Mouse (Mus musculus): ENCODE measurements around the gene Znhit1. TPM values are rescaled to one million over a fixed set of nuclear protein-coding genes. Genes with fewer than 3 reads are reported as not detected.
A peak's percentile ranks its signal among the peaks of the same experiment; 100 is the strongest.

Gene Znhit1
- 10 to 100 TPM; 57.2 to 67.0 TPM for total RNA-seq (2021)

DNA sequence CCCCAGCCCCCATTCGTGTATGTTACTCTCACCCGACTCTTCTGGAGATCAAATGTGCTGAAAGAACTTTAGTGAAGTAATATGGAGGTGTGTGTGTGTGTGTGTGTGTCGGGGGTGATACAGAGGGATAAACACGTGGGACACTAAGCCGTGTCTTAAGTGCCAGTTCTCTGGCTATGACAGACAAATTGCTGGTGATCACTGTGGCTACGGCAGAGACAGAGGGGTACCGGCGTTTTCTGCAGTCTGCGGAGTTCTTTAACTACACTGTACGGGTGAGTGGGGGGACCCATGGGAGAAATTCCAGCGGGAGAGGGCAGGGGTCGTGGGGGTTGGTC lies at the start of gene Znhit1:
Gene Znhit1, minus strand, starts transcription at position 88 of the 338 bp plus-strand sequence.
- no peak for DNase-seq (ENCODE audit: low spot score)

DNA sequence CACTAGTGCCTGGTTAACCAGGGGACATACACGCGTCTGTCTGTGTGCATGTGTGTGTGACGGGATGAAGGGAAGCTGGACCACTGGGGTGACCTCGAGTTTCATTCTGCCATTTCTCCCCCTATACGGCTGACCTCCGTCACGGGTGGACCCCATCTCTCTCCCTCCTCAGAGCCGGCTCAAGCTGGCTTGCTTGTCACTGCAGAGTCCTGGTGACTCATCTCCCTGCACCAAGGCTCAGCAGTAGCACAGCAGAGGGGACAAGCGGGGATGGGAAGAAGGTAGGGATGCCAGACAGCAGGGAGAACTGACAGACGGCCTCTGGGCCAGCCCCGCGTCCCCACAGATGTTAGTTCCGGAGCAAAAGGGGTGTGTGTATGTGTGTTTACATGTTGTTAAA lies 48.4 kb upstream of the Znhit1 start:
- intact Hi-C loops (cut with DNase I): no loop called here
- no peak for DNase-seq (ENCODE audit: low spot score)

More for the DNA sequence above, at the start of gene Znhit1:
- intact Hi-C loops (cut with DNase I): loop anchor here (2.0 to 5.0 kb wide), 2 partner anchors 25 to 789 kb away; partner anchors contain the start of gene Ppp1r35

DNA sequence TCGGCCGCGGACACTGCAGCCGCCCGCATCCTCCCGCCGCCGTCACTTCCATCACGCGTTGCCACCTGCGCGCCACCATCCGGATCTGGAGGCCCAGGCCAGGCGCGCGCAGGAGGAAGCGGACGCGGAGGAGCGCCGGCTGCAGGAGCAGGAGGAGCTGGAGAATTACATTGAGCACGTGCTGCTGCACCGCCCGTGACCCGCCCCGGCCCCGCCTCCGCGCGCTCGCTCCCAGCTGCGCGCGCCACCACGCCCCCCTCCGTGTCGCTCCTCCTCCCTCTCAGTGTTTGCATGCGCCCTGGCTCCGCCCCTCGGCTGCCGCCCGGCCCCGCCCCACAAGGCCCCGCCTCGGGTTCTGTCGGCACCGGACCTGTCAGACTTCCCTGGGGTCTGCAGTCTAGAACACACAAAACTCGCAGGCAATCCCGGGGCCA lies 44.8 kb upstream of the Znhit1 start:
- DNase-seq (ENCODE audit: low spot score): peak; percentile 69
- intact Hi-C loops (cut with DNase I): no loop called here

DNA sequence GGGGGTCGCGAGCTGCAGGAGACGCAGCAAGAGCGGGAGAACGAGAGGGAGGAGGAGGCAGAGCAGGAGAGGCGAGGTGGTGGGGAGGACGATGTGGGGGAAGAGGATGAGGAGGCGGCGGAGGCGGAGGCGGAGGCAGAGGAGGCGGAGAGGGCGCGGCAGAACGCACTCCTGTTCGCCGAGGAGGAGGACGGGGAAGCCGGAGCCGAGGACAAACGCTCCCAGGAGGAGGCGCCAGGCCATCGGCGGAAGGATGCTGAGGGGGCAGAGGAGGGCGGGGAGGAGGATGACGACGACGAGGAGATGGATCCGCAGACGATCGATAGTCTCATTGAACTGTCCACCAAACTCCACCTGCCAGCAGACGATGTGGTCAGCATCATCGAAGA lies 44.2 kb upstream of the Znhit1 start:
- no peak for DNase-seq (ENCODE audit: low spot score)
- intact Hi-C loops (cut with DNase I): no loop called here

DNA sequence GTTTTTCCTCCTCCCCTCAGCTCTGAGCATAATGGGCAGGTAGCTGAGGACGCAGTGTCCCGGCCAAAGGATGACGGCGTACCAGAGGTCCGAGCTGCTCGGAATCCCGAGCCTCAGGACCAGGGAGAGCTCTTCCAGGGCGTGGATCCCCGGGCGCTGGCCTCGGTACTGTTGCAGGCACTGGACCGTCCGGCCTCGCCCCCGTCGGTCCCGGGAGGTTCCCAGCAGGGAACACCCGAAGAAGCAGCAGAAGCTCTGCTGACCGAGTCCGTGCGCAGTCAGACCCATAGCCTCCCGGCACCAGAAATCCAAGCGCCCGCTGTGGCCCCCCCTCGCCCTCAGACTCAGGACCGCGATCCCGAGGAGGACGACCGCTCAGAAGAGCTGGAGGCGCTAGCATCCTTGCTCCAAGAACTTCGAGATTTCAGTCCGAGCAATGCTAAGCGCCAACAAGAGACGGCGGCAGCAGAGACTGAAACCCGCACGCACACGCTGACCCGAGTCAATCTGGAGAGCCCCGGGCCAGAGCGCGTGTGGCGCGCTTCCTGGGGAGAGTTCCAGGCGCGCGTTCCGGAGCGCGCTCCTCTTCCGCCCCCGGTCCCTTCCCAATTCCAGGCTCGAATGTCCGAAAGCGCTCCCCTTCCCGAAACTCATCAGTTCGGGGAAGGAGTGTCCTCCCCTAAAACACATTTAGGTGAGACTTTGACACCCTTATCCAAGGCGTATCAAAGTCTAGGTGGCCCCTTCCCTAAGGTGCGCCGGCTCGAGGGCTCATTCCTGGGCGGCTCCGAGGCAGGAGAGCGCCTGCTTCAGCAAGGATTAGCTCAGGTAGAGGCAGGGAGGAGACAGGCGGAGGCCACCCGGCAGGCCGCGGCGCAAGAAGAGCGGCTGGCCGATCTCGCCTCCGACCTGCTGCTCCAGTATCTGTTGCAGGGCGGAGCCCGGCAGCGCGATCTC lies 43.5 kb upstream of the Znhit1 start:
- DNase-seq (ENCODE audit: low spot score): no peak
- intact Hi-C loops (cut with DNase I): no loop called here

DNA sequence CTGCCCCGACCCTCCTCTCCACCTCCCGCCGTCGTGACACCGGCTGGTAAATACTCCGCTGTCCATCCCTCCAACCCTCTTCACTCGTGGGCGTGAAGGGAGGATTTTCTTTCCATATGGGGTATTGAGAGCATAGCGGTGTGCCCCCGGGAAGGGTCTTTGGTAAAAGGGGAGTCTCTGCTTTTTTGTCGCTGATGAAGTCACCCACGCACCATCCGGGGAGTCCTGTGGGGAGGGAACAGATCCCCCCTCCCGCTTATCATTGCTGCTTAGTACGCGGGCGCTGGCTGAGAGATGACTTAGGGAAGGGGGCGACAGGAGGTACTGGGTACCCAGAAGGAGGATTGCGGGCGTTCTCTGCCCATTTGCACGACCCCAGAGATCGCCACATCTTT lies 42.6 kb upstream of the Znhit1 start:
- DNase-seq (ENCODE audit: low spot score): no peak
- intact Hi-C loops (cut with DNase I): no loop called here

DNA sequence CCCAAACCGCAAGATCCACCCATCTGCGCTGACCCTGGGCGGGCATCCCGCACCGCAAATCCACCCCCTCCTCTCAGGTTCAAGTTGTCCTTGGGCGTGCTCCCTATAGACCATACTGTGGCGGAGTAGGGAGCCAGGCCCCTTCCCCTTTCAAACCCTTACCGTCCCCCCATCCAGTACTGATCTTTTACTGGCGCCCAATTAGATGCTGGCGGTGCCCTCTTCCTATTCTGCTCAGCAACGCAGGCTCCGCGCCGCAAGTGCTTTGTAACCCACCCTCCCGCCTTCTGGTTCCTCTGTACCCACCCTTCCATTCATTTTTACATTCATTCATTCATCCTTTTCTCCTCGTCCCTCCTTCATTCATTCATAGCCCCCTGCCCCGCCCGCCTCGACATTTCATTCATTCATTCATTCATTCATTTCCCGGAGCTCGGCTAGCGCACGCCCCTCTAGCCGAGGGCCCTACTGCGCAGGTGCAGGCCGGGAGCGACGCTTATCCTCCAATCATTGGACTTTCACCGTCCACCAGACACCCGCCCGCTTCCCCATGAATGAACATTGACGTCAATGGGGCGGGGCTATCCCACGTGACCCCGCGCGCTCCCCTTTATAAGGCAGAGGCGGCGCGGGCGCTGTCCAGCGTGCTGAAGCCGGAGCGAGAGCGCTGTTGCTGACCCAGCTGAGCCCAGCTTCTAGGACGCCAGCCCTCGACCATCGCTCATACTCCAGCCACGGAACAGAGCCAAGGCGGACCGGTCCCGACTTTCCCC lies 42.0 kb upstream of the Znhit1 start:
- intact Hi-C loops (cut with DNase I): no loop called here
- DNase-seq (ENCODE audit: low spot score): peak; percentile 80

DNA sequence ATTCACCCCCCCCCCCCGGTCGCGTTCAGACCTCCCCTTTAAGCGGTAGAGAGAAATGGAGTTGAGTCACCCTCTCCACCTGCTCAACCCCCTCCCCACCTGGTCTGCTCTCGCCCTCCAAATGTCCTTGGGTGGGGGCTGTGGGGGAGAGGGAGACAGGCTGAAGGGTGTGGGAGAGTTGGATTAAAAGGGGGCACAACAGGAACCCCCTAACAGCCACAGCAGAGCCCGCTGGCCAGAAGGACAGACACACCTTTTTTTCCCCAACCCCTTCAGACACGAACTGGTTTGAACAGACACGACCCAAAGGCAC lies 41.4 kb upstream of the Znhit1 start:
- intact Hi-C loops (cut with DNase I): no loop called here

DNA sequence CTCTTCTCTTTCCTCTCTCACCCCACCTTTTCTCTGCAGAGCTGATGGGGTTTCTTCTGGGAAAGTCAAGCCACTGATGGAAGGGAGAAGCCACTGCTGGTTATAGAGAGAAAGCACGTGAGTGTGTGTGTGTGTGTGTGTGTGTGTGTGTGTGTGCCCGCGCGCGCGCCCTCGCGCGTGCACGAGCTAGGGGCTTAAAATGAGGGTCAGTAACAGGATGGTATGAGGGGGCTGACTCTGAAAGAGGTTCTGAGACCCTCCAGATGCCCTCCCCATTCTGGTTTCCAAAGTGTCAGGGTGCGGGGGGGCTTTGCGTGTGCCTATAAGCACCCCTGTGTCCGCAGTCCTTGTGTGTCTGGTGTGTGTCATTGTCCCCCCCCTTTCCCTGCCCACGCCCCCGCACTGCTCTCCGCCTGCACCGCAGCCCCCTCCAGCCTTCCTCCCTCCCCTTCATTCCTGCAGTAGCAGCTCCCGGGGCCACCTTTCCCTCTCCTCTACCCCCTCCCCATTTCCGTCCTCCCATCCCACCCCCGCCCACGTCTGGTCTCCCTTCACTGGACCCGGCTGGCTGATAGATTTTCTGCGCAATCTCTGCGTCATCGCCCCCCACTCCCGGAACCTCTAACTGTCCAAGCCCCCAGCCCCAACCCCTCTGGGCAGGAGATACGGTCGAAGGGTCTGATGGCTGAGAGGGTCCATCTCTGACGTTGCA lies 40.9 kb upstream of the Znhit1 start:
- DNase-seq (ENCODE audit: low spot score): no peak
- intact Hi-C loops (cut with DNase I): no loop called here

More for the DNA sequence above, 41.4 kb upstream of the Znhit1 start:
- no peak for DNase-seq (ENCODE audit: low spot score)

DNA sequence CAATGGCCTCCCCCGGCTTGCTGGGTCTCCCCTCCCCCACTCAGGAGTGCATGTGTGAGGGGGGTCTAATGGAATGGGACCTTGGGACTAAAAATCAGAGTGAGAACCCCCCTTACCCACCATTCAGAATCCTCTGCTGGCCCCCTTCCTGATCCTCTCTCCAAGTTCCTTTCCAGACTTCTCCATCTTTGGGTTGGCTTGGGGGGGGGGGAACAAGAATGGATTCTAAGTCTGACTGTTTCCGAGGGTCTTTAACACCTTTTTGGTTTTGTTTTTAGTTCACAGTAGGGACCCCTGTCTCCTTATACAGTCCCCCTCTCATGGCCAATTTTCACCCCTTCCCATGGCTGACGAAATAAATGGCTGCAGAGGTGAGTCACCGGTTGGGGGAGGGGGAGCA lies 38.3 kb upstream of the Znhit1 start, which contains the start of gene Vgf:
Gene Vgf, plus strand, starts transcription at position 301 of the 400 bp plus-strand sequence.
- intact Hi-C loops (cut with DNase I): no loop called here
- no peak for DNase-seq (ENCODE audit: low spot score)

DNA sequence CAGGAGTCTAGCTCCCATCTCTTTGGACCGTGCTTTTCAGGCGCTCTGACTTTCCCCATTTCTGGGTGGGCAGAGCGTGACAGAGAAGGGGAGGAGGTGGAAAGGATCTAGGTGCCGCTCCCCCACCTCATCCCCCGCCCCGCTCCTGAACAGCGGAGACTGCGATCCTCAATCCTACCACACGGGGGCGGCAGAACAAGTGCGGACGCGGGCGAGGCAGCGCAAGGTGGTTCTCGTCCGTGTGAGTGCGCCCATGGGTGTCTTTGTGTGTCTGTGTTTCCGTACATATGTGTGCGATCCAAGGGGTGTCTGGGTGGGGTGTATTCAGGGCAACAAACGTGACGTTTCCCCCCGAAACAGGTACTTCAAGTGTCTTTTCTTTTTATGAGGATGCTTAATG lies 37.3 kb upstream of the Znhit1 start:
- intact Hi-C loops (cut with DNase I): no loop called here
- peak; percentile 36 for DNase-seq (ENCODE audit: low spot score)

DNA sequence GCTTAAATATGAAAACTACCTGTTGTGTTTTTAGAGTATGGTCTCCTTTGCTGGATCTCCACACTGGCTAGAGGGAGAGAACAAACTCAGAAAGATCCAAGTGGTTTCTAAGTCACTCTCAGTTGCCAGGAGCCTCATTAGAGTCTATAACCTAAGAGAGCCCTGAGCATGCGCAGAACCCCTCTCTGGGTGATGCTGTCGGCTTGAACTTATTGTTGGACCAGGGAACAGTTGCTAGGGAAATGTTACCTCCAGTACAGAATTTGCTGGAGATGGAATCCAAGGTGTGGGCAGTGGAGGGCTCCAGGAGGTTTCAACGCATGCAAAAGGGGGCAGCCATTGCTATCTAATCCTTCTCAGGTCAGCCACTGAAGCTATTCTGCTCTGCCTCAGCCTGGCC lies 36.5 kb upstream of the Znhit1 start:
- no peak for DNase-seq (ENCODE audit: low spot score)
- intact Hi-C loops (cut with DNase I): loop anchor here (1.0 kb wide), 1 partner anchor 83 kb away; no protein-coding TSS in a partner anchor

DNA sequence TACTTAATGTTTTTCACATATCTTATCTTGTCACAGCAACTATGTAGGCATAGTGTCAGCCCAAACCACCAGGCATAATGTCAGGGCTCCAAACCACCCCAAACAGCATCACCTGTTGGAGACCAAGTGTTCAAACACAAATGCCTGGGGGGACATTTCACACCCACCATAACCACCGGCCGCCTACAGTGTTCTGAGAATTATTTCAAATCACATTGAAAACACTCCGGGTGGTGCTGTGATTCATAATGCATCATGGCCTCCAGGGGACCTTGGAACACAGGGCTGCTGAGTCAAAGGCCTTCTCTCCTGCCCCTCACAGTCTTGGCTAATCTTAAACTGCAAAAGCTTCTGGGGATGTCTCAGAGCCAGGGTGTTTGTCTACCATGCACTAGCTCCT lies 28.1 kb upstream of the Znhit1 start:
- intact Hi-C loops (cut with DNase I): no loop called here
- no peak for DNase-seq (ENCODE audit: low spot score)

DNA sequence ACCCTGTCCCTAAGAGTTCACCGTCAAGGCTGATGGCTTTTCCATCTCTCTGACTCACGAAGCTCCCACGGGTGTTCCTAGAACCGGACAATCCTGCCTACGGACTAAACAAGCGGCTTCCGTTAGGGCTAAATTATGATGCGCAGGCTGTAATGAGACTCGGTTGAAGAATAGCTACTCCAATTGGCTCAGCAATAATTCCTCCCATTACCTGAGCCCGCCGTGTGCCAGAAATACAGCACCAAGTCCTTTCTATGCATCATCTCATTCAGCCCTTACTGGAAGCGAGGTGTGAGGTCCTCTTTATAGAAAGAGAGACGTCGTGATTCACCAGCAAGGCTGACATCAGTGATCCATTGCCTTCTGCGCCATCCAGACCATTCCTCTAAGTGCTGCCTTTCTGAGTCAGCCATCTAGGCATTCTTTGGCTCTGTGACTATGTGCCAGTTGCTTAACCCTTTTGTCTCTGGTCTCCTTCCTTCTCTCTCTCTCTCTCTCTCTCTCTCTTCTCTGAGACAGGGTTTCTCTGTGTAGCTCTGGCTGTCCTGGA lies 24.7 kb upstream of the Znhit1 start:
- intact Hi-C loops (cut with DNase I): no loop called here
- no peak for DNase-seq (ENCODE audit: low spot score)

DNA sequence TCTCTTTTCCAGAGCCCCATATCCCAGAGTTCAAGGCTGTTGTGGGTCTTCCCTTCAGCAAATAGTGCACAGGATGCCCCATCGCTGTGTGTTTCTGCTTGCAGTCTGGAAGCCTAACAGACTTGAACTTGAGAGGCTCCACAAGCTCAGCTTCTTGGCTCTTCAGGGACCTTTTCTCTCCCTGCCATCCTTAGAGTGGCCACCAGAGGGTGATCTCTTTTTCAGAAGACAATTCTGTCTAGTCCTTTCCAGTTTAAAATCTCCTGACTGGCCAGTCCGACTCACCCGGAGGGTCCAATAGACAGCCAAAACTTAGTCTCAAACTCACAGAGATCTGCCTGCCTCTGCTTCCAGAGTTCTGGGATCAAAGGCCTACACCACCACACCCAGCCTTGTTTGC lies 22.2 kb upstream of the Znhit1 start:
- no peak for DNase-seq (ENCODE audit: low spot score)

DNA sequence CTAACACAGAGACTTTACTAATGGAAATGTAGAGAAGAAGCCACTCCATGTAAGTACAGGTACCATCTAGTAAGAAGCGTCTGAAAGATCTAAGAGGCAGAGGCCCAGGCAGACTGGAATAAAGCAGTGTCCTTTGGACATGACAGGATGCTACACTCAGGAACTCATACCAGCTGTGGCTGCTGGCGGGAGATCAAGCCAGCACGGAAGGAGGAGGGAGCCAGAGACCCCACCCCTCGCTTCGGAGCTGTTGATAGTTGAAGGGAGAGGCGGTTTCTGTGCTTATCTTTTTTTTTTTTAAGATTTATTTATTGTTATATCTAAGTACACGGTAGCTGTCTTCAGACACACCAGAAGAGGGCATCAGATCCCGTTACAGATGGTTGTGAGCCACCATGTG lies 19.5 kb upstream of the Znhit1 start:
- DNase-seq (ENCODE audit: low spot score): no peak
- intact Hi-C loops (cut with DNase I): no loop called here

More for the DNA sequence above, 22.2 kb upstream of the Znhit1 start:
- intact Hi-C loops (cut with DNase I): no loop called here

DNA sequence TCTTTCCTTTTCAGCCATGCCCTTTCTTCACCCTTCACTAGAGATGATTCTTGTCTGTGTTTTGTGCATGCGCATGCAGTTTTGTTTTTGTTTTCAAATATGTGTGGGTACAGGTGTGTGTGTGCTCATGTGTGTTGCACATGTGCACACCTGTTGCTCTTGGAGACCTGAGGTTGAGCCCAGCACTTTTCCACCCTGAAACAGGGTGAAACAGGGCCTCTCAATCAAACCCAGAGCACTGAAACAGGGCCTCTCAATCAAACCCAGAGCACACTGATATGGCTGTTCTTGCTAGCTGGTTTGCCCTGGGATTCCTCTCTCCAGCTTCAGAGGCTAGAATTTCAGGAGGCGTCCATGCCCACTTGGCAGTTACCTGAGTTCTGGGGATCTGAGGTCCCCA lies 12.8 kb upstream of the Znhit1 start:
- DNase-seq (ENCODE audit: low spot score): no peak
- intact Hi-C loops (cut with DNase I): no loop called here

DNA sequence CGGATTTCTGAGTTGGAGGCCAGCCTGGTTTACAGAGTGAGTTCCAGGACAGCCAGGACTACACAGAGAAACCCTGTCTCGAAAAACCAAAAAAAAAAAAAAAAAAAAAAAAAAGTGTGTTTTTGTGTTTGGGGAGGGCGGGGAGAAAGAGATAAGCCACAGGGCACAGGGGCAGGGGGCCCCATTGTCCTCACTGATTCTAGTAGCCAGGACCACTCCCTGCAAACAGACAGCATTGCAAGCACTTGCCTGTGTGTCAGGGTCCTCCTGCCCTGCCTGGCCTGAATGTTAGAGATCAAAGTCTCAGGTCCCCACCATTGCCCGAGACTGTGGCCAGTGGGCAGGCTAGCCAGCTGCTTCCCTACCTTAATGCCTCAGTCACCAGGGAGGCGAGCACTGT lies 11.6 kb upstream of the Znhit1 start:
- DNase-seq (ENCODE audit: low spot score): no peak
- intact Hi-C loops (cut with DNase I): no loop called here

DNA sequence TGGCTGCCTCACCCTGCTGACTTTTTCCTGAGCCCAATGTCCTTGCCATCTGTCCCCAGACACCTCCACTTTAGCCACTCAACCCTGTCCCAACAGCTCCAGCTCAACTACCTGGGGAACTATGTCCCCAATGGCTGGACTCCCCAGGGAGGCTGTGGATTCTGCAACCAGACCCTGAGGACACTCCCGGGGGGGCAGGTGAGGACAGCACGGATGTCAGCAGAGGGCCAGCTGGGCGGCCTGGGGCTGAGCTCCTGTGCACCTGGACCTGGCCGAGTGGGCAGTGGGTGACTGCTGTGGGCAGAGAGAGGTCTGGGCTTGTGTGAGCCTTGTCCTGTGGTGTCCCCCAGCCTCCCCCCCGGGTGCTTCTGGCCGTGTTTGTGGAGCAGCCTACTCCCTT lies 2.0 kb upstream of the Znhit1 start:
- no peak for DNase-seq (ENCODE audit: low spot score)
- intact Hi-C loops (cut with DNase I): loop anchor here (5.0 kb wide), 1 partner anchor 788 kb away; the partner anchor contains the start of gene Ppp1r35

DNA sequence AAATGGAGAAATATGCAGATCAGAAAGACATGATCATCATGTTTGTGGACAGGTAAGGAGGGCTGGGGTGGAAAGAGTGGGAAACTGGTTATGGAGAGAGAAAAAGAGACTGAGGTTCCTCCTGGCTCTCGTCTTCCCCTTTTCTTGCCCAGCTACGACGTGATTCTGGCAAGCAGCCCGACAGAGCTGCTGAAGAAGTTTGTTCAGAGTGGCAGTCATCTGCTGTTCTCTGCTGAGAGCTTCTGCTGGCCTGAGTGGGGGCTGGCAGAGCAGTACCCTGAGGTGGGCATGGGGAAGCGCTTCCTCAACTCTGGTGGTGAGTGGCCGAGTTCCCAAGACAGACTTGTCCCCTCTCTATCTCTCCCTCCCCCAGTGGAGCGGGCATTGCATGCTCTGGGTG lies 599 bp upstream of the Znhit1 start:
- intact Hi-C loops (cut with DNase I): loop anchor here (5.0 kb wide), 1 partner anchor 789 kb away; the partner anchor contains the start of gene Ppp1r35
- DNase-seq (ENCODE audit: low spot score): no peak
